Mouse (Mus musculus): ENCODE data around the gene Nacc2.

GRCm38 (mm10) chr2:26140903-26141302 lies 17.9 kb upstream of the Nacc2 start:
- TF ChIP-seq CTCF (conservative IDR thresholded peaks at IDR 0.05; ENCODE audit: insufficient read depth, insufficient read length, low read depth, low read length) (no peak), POLR2A (IDR thresholded peaks at IDR 0.05; ENCODE audit: low read depth, low read length) (no peak)
